Mouse (Mus musculus) intestine, postnatal 0 days (tissue): Measurements from ENCODE around the gene Otub1. TPM values are rescaled to one million over a fixed set of nuclear protein-coding genes. Genes with fewer than 3 reads are reported as not detected.

Experiments
- ATAC-seq: fragments of 200-750 bp; cut with Nextera tagmentation; 2 replicates; pipeline ENCODE4 v1.8.0; 2017; ENCODE audit warnings: mild to moderate bottlenecking, moderate TSS enrichment, moderate library complexity
- H3K27ac ChIP-seq: fragments of 300-500 bp; sonication (generic); 2 replicates; pipeline ENCODE4 v1.5.1; 2014; ENCODE audit warnings: mild to moderate bottlenecking, low read depth, low read length, moderate library complexity
- H3K27me3 ChIP-seq: fragments of 300-500 bp; sonication (generic); replicated peaks from 2 replicates; pipeline ENCODE4 v1.6.1; 2014; ENCODE audit warnings: low read length, mixed read lengths; ENCODE audit not compliant: control insufficient read depth, insufficient read depth
- H3K36me3 ChIP-seq: fragments of 300-500 bp; sonication (generic); 2 replicates; pipeline ENCODE4 v1.6.1; 2014; ENCODE audit warnings: mild to moderate bottlenecking, moderate library complexity; ENCODE audit not compliant: control insufficient read depth, insufficient read depth
- H3K4me1 ChIP-seq: fragments of 300-500 bp; sonication (generic); replicated peaks from 2 replicates; pipeline ENCODE4 v1.6.1; 2014; ENCODE audit warnings: antibody characterized with exemption, low read length, mixed read lengths; ENCODE audit not compliant: control insufficient read depth, insufficient read depth
- H3K4me2 ChIP-seq: fragments of 300-500 bp; sonication (generic); replicated peaks from 2 replicates; pipeline ENCODE4 v1.6.1; 2014; ENCODE audit warnings: low read depth, mild to moderate bottlenecking, moderate library complexity
- H3K4me3 ChIP-seq: fragments of 300-500 bp; sonication (generic); 2 replicates; pipeline ENCODE4 v1.5.1; 2014; ENCODE audit warnings: low read depth, low read length
- H3K9ac ChIP-seq: fragments of 300-500 bp; sonication (generic); 2 replicates; pipeline ENCODE4 v1.6.1; 2014; ENCODE audit warnings: mild to moderate bottlenecking, low read depth, low read length
- H3K9me3 ChIP-seq: fragments of 300-500 bp; sonication (generic); 2 replicates; pipeline ENCODE4 v1.6.1; 2016; ENCODE audit warnings: mixed run types; ENCODE audit not compliant: control insufficient read depth
- CTCF ChIP-seq: sonication (generic); IDR thresholded peaks from 2 replicates; pipeline ENCODE4 v1.5.1; 2016; ENCODE audit warnings: low read depth, mild to moderate bottlenecking, control low read depth, antibody characterized with exemption, moderate library complexity
- WGBS: fragments of 180-500 bp; shearing (Covaris S2); extraction: QIAGEN DNeasy Blood & Tissue Kit; methylation state at CpG from one replicate; pipeline ENCODE4 v1.1.7; 2014; 5-methylcytosine and 5-hydroxymethylcytosine counted together
- polyA plus RNA-seq: library from polyadenylated mRNA; unstranded; fragments of >200 nt; fragmentation: Nextera tagmentation; extraction: Ambion mirVana; gene quantifications from 2 replicates; pipeline ENCODE4 v1.2.1, GENCODE M21; 2015

Otub1 gene
- polyA plus RNA-seq: 121 and 126 TPM in 2 replicates

DNA sequence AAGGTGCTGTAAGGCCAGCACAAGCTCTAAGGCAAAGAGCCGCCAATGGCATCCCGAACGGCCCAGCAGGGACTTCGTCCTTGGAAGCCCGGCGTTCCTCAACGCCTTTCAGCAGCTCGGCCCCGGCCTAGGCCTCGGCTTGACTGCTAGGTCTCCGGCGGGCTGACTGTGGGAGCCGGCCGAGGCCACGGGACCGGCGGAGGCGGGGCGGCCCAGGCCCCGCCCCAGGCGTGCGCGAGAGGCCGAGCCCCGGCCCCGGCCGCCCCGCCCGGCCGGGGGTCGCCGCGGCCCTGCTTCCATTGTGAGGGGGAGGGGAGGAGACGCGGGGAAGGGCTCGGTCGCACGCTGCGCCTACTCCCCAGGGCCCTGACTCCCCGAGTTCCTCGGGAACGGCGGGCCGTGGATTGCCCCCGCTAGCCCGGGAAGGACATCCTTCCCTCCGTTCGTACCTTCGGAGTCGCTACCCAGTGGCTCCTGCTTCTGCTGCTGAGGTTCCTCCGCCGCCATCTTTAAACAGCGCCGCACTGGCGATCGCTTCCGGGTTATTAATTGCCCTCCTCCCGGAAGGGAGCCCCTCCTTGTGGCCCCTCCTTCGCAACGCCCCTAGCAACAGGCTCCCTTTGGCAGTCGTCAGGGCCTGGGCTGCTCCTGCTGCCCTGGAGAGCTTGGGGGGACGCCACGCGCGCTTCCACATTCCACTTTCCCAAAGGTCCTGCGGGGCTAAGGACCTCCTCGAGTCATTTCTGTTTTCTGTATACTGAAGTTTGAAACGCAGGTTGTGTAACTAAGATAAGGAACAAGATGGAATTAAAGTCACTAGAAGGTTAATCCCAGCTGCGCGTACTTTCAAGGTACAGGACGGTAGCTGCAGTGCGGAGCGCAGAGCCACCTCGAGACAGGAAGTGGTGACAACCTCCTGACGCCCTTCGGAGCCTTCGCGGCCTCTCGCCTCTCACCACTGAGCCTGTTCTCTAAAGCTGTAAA lies at the start of gene Otub1:
Otub1 (minus strand) TSS at position 564 of the 984 bp plus-strand sequence.
- H3K4me1 ChIP-seq: 0 out of 2 replicates have a peak, but pooled peaks cover 4% of the 10 kb centered on the region
- H3K4me2 ChIP-seq: peak within 1 kb of the TSS; percentile 74
- no peaks in the 10 kb centered on the region for H3K27me3 ChIP-seq
- no peak for TF ChIP-seq CTCF
- H3K9me3 ChIP-seq: no peaks in the 10 kb centered on the region
- peak within 1 kb of the TSS; percentile 72 for H3K4me3 ChIP-seq
- H3K36me3 ChIP-seq: peaks cover 18% of the 10 kb centered on the region; the same call in 1 of the 2 replicates
- peak within 1 kb of the TSS; percentile 95 for H3K27ac ChIP-seq
- peak within 1 kb of the TSS; percentile 74 for H3K9ac ChIP-seq
- under 1% methylated on average over 70 of the region's 79 CpGs for WGBS
- ATAC-seq: peak; percentile 95

- Histone ChIP-seq H3K36me3 (no peaks in the 10 kb centered on the region), H3K9ac (no peak overlapping the region), H3K4me2 (no peak overlapping the region), H3K4me3 (no peak overlapping the region), H3K27me3 (no peaks in the 10 kb centered on the region), H3K9me3 (no peaks in the 10 kb centered on the region), H3K27ac (no peak overlapping the region), H3K4me1 (no peaks in the 10 kb centered on the region)
- 67% methylated on average over 3 of the region's 3 CpGs for WGBS
- no peak for TF ChIP-seq CTCF
- ATAC-seq: peak; percentile 24; the same call in 1 of the 2 replicates
These were observed 39.9 kb upstream of the Otub1 start for GRCm38 (mm10) chr19:7246021-7246420.

DNA sequence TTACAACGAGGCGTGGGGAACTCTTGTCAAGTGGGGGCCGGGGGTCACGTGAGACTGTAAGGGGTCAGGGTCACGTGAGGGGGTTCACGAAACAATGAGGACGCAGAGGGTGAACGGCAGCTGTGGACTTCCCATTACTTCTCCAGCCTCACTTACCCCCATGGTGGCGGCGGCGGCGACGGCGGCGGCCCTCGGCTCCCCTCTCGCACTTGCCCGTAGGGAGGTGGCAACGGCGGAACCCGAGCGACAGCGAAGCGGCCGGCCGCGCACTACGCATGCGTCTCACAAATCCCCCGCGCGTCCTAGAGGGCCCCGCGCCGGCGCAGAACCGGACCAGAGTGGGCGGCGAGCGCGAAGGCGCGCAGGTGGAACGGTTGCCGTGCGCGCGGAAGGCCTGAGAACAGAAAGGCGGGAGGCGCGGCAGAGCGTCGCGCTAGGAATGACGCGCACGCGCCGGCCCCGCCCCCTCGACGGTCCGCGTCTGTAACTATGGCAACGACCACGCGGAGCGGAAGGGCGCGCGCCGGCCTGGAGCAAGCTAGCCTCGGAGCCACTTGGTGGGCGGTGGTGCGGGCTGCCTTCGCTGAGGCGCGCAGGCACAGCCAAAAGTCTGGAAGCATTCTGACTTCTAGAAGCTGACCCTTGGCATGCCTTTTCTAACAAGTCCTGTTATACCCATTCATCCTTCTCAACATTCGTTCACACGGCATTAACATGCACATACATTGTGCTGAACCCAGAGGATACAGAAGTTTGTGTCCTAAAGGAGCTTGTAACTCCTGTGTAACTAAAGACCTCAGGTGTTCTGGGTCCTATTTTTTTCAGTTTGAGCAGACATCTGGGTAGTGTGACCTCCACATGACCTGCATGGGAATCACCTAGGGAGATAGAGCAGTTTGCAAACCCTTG lies 34.9 kb upstream of the Otub1 start, which contains the start of gene Naa40:
Naa40 (minus strand) TSS at position 402 of the 909 bp plus-strand sequence.
- Histone ChIP-seq H3K9ac (peak within 1 kb of the TSS; percentile 79), H3K27ac (peak within 1 kb of the TSS; percentile 77), H3K4me3 (peak within 1 kb of the TSS; percentile 85), H3K36me3 (peaks cover 13% of the 10 kb centered on the region), H3K27me3 (no peaks in the 10 kb centered on the region), H3K9me3 (no peaks in the 10 kb centered on the region), H3K4me2 (peak within 1 kb of the TSS; percentile 99), H3K4me1 (no peaks in the 10 kb centered on the region)
- ATAC-seq: peak; percentile 97
- TF ChIP-seq CTCF: no peak
- 1% methylated on average over 78 of the region's 80 CpGs for WGBS

GRCm38 (mm10) chr19:7240291-7240690 lies 34.2 kb upstream of the Otub1 start:
- Histone ChIP-seq H3K4me1 (no peaks in the 10 kb centered on the region), H3K27me3 (no peaks in the 10 kb centered on the region), H3K27ac (peak overlapping the region; percentile 77), H3K4me2 (peak overlapping the region; percentile 99), H3K9ac (peak overlapping the region; percentile 79), H3K9me3 (no peaks in the 10 kb centered on the region), H3K4me3 (peak overlapping the region; percentile 85), H3K36me3 (peaks cover 15% of the 10 kb centered on the region)
- ATAC-seq: no peak
- no peak for TF ChIP-seq CTCF
- WGBS: 1% methylated on average over 13 of the region's 13 CpGs

DNA sequence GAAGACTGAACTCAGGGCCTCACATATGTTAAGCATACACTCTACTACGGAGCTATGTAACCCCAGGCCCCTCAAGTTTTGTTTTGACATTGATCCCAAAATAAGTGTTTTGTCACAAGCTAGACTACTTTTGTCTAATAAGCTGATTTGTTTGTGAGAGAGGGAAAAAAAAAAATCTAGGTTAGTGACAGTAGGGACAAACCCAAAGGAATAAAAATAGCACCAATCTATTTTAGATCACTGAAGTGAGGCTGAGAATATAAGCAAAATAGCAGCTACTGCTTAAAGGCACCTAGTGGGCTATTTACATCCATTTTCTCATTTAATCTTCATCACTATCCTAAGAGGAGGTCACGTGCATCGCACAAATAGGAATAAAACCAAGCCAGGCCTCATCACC lies 33.5 kb upstream of the Otub1 start:
- peaks cover 15% of the 10 kb centered on the region for H3K36me3 ChIP-seq
- H3K4me3 ChIP-seq: 0 out of 2 replicates have a peak overlapping the region, but pooled peaks have one; percentile 85
- no peak for TF ChIP-seq CTCF
- no peaks in the 10 kb centered on the region for H3K27me3 ChIP-seq
- H3K9me3 ChIP-seq: no peaks in the 10 kb centered on the region
- no peaks in the 10 kb centered on the region for H3K4me1 ChIP-seq
- H3K9ac ChIP-seq: no peak overlapping the region
- WGBS: 78% methylated on average over 3 of the region's 3 CpGs
- peak overlapping the region; percentile 99 for H3K4me2 ChIP-seq
- no peak overlapping the region for H3K27ac ChIP-seq
- ATAC-seq: no peak
